Comparison of ENCODE assay signal across 8 mouse cellular contexts in the genomic region with DNA sequence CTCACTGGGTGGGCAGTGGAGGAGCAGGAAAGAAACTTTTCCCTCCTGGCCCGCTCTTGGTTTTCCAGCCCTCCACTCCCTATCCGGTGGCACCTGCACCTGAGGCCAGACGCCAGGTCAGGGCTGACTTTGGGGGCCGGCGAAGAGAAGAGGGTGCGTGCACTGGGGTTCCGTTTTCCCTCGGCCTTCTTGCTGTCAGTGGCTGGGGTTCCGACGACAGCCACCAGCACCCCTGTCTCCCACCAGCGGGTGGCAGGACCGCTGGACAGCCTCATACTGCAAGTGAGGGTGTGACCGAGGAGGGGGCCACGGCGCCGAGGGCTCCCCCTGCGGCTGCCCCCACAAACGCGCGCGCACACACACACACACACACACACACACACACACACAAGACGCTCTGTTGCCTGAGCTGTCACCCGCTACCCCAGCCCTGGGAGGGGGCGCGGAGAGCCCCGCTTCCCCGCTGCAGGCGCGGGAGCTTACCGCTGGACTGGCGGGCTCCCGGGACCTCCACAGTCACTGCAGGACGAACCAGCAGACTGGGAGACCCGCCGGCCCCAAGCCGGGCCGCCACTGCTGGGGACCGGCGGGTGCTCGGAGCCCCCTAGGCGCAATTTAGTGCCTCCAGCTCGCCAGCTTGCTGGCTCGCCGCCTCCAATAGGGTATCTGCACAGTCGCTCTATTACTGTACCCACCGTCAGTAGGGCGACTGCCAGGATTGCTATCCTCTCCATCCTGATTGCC. TPM values are rescaled to one million over a fixed set of nuclear protein-coding genes. Genes with fewer than 3 reads are reported as not detected.
DNase-seq lines count a peak whose midpoint lies in the region; ATAC-seq lines count a peak whose summit lies in the region.

A gene (plus strand): TSS at position 32 of the 744 bp plus-strand sequence.

- peaks cover 17% of the 10 kb centered on the region for H3K4me1 ChIP-seq in limb, embryonic 11.5 days (ENCODE audit: control insufficient read depth, insufficient read depth, low read length)
- H3K4me1 ChIP-seq in midbrain, embryonic 13.5 days (replicated peaks), result peaks cover 22% of the 10 kb centered on the region
- peaks cover 18% of the 10 kb centered on the region for H3K4me1 ChIP-seq in stomach, embryonic 15.5 days

- WGBS in limb, embryonic 11.5 days, result 0% methylated on average over 38 of the region's 47 CpGs
- WGBS in midbrain, embryonic 13.5 days, result under 1% methylated on average over 44 of the region's 47 CpGs
- 1% methylated on average over 41 of the region's 47 CpGs for WGBS in stomach, embryonic 15.5 days

- no peak within 1 kb of the TSS for H3K27ac ChIP-seq in limb, embryonic 11.5 days (replicated peaks; ENCODE audit: low read depth, low read length)
- H3K27ac ChIP-seq in midbrain, embryonic 13.5 days, result no peak within 1 kb of the TSS
- H3K27ac ChIP-seq in stomach, embryonic 15.5 days, result no peak within 1 kb of the TSS

- peak; percentile 26 to 33 for DNase-seq in left cerebral cortex, adult 18-20 months (ENCODE audit: low spot score in 2 of 2)
- no peak for DNase-seq in left cerebral cortex, adult 11 months (ENCODE audit: low spot score)
- peak; percentile 45 to 55 for DNase-seq in cerebellum, postnatal 25 days
- peak; percentile 19 for DNase-seq in gastrocnemius, postnatal 25 days
- peak; percentile 6 for DNase-seq in induced T-regulatory cell, adult 2 months (ENCODE audit: low read depth)
- DNase-seq in limb, embryonic 11.5 days (ENCODE audit: low spot score), result peak; percentile 54

- ATAC-seq in limb, embryonic 11.5 days (ENCODE audit: insufficient number of reproducible peaks, low FRiP score, low TSS enrichment, low read depth), result no peak
- peak; percentile 25 for ATAC-seq in midbrain, embryonic 13.5 days
- no peak for ATAC-seq in stomach, embryonic 15.5 days (ENCODE audit: insufficient read depth, low FRiP score, low read depth)

- H3K4me3 ChIP-seq in limb, embryonic 11.5 days (ENCODE audit: low read depth, low read length), result peak within 1 kb of the TSS; percentile 56
- peak within 1 kb of the TSS; percentile 71 for H3K4me3 ChIP-seq in midbrain, embryonic 13.5 days (replicated peaks)
- H3K4me3 ChIP-seq in stomach, embryonic 15.5 days (replicated peaks), result peak within 1 kb of the TSS; percentile 70

- peaks cover 42% of the 10 kb centered on the region for H3K27me3 ChIP-seq in limb, embryonic 11.5 days (ENCODE audit: control insufficient read depth, insufficient read depth, low read length)
- H3K27me3 ChIP-seq in midbrain, embryonic 13.5 days, result peaks cover 51% of the 10 kb centered on the region
- peaks cover 19% of the 10 kb centered on the region; the same call in 1 of the 2 replicates for H3K27me3 ChIP-seq in stomach, embryonic 15.5 days (replicated peaks)

- H3K4me2 ChIP-seq in limb, embryonic 11.5 days (ENCODE audit: low read depth, severe bottlenecking), result peak within 1 kb of the TSS; percentile 95
- peak within 1 kb of the TSS; percentile 100 for H3K4me2 ChIP-seq in midbrain, embryonic 13.5 days (replicated peaks)
- peak within 1 kb of the TSS; percentile 91 for H3K4me2 ChIP-seq in stomach, embryonic 15.5 days

- H3K9ac ChIP-seq in limb, embryonic 11.5 days (ENCODE audit: low read length), result peak within 1 kb of the TSS; percentile 49
- H3K9ac ChIP-seq in midbrain, embryonic 13.5 days (replicated peaks), result peak within 1 kb of the TSS; percentile 66
- peak within 1 kb of the TSS; percentile 22; the same call in 1 of the 2 replicates for H3K9ac ChIP-seq in stomach, embryonic 15.5 days

- H3K9me3 ChIP-seq in limb, embryonic 11.5 days (ENCODE audit: control insufficient read depth, low read length), result no peaks in the 10 kb centered on the region
- no peaks in the 10 kb centered on the region for H3K9me3 ChIP-seq in midbrain, embryonic 13.5 days
- H3K9me3 ChIP-seq in stomach, embryonic 15.5 days, result no peaks in the 10 kb centered on the region

- no peaks in the 10 kb centered on the region for H3K36me3 ChIP-seq in limb, embryonic 11.5 days (ENCODE audit: control insufficient read depth, insufficient read depth, low read length)
- no peaks in the 10 kb centered on the region for H3K36me3 ChIP-seq in midbrain, embryonic 13.5 days
- H3K36me3 ChIP-seq in stomach, embryonic 15.5 days, result no peaks in the 10 kb centered on the region

RNA-seq across cellular contexts. Expression of the gene that starts here (rescaled TPM):
- total RNA-seq in left cerebral cortex, adult 18-20 months (2021), result 10 to 100 TPM; 39.8 to 40.6 TPM
- 1 to 10 TPM; 6.8 TPM for total RNA-seq in gastrocnemius, postnatal 25 days (2021)
- 0.37 and 1.0 TPM in 2 replicates for polyA plus RNA-seq in limb, embryonic 11.5 days (2014; fragmentation: Nextera tagmentation; extraction: Ambion mirVana)
- polyA plus RNA-seq in midbrain, embryonic 13.5 days (2015; fragmentation: Nextera tagmentation; extraction: Ambion mirVana), result 1.2 and 1.5 TPM in 2 replicates
- 2.2 and 3.3 TPM in 2 replicates for polyA plus RNA-seq in stomach, embryonic 15.5 days (2015; fragmentation: Nextera tagmentation; extraction: Ambion mirVana)

Comparison
In these comparisons a context has a peak if more than half of its experiments do, and no peak if none do; other contexts are left out.
1. RNA of the gene that starts here (total RNA-seq): 39.8 to 40.6 TPM in left cerebral cortex, adult 18-20 months; 6.8 TPM in gastrocnemius, postnatal 25 days; every median in the first group is over 4 times any median in the second.
2. Peak in every context shown above with its lines, with median percentiles within 50 percentile points of each other: H3K4me2 ChIP-seq, H3K4me3 ChIP-seq and H3K9ac ChIP-seq.